Mouse (Mus musculus): ENCODE measurements around the gene Tmf1. TPM values are rescaled to one million over a fixed set of nuclear protein-coding genes. Genes with fewer than 3 reads are reported as not detected.
A peak's percentile ranks its signal among the peaks of the same experiment; 100 is the strongest.

Tmf1 gene
- total and polyA plus RNA-seq, 3 experiments, result 12.7 to 26.4 (median 22.3) TPM

GRCm38 (mm10) chr6:97148383-97149251 lies 30.3 kb downstream of the Tmf1 start, which contains the start of gene Eogt:
Gene Eogt (minus strand): TSS chr6:97149182.
- Histone ChIP-seq H3K36me3 (replicated peaks in 1 of 2; ENCODE audit: control insufficient read depth in 1 of 2, insufficient read depth in 1 of 2, low read length in 1 of 2) (peaks cover 11 to 40% of the 10 kb centered on the region in 2 experiments), H3K4me3 (replicated peaks in 1 of 3; ENCODE audit: low read depth in 2 of 3, low read length in 2 of 3, poor library complexity in 1 of 3) (peak within 1 kb of the TSS; percentile 66 to 73 (median 71)), H3K27me3 (replicated peaks) (no peaks in the 10 kb centered on the region), H3K9ac (ENCODE audit: insufficient read depth, low read depth) (peak within 1 kb of the TSS; percentile 66), H3K27ac (ENCODE audit: insufficient read depth, low read depth) (peak within 1 kb of the TSS; percentile 15), H3K79me2 (replicated peaks; ENCODE audit: control insufficient read depth, extremely low read depth, insufficient read depth, poor library complexity, severe bottlenecking) (no peaks in the 10 kb centered on the region), H3K4me1 (ENCODE audit: control insufficient read depth in 1 of 2, insufficient read depth in 2 of 2) (peaks cover 3 to 34% of the 10 kb centered on the region in 2 experiments; a peak in 3 of 4 replicates), H3K4me2 (ENCODE audit: insufficient read depth, low read depth, poor library complexity, severe bottlenecking) (peak within 1 kb of the TSS; percentile 76), H3K9me3 (replicated peaks; ENCODE audit: low read length) (no peaks in the 10 kb centered on the region)
- TF ChIP-seq ZNF384 (IDR thresholded peaks at IDR 0.05; ENCODE audit: low read depth, low read length) (no peak), MEF2A (IDR thresholded peaks at IDR 0.05; ENCODE audit: borderline replicate concordance, low read depth, low read length) (no peak; the same call in 1 of the 2 replicates), ZKSCAN1 (IDR thresholded peaks at IDR 0.05; ENCODE audit: borderline replicate concordance, low read depth, low read length) (no peak), TCF12 (IDR thresholded peaks at IDR 0.05; ENCODE audit: low read depth, low read length) (peak; percentile 50; the same call in 1 of the 2 replicates), POLR2AphosphoS2 (IDR thresholded peaks at IDR 0.05; ENCODE audit: low read depth, low read length) (no peak), RAD21 (IDR thresholded peaks at IDR 0.05; ENCODE audit: low read depth, low read length) (peak; percentile 22), PAX5 (IDR thresholded peaks at IDR 0.05; ENCODE audit: low read length) (no peak), SMC3 (IDR thresholded peaks at IDR 0.05; ENCODE audit: low read depth, low read length) (peak; percentile 23), USF2 (conservative IDR thresholded peaks at IDR 0.05; ENCODE audit: low read depth, low read length) (no peak), GABPA (IDR thresholded peaks at IDR 0.05; ENCODE audit: insufficient replicate concordance, low read depth, low read length) (no peak), BHLHE40 (IDR thresholded peaks at IDR 0.05; ENCODE audit: low read depth, low read length) (no peak), ELF1 (IDR thresholded peaks at IDR 0.05; ENCODE audit: low read depth, low read length) (peak; percentile 72), SIN3A (IDR thresholded peaks at IDR 0.05; ENCODE audit: low read length) (no peak; the same call in 1 of the 2 replicates), USF1 (IDR thresholded peaks at IDR 0.05; ENCODE audit: low read depth, low read length) (no peak), RCOR1 (conservative IDR thresholded peaks at IDR 0.05; ENCODE audit: low read depth, low read length) (no peak), IRF4 (IDR thresholded peaks at IDR 0.05; ENCODE audit: low read depth, low read length) (0 out of 2 replicates have a peak, but pooled peaks have one; percentile 25), TBP (conservative IDR thresholded peaks at IDR 0.05; ENCODE audit: low read depth, low read length) (no peak), MAFK (IDR thresholded peaks at IDR 0.05; ENCODE audit: insufficient replicate concordance, low read length) (no peak), CTCF (conservative IDR thresholded peaks at IDR 0.05 in 1 of 2, IDR thresholded peaks at IDR 0.05 in 1 of 2; ENCODE audit: low read depth in 2 of 2, low read length in 2 of 2) (peak in 1 of 2 experiments; percentile 68; a peak in 2 of 4 replicates), NELFE (IDR thresholded peaks at IDR 0.05; ENCODE audit: low read depth, low read length) (peak; percentile 57), ZMIZ1 (IDR thresholded peaks at IDR 0.05; ENCODE audit: low read depth, low read length) (no peak; the same call in none of the 2 replicates), HCFC1 (IDR thresholded peaks at IDR 0.05; ENCODE audit: low read depth, low read length) (peak; percentile 53; the same call in 1 of the 2 replicates), KAT2A (IDR thresholded peaks at IDR 0.05; ENCODE audit: insufficient replicate concordance, low read length) (0 out of 2 replicates have a peak, but pooled peaks have one; percentile 18), CHD1 (IDR thresholded peaks at IDR 0.05; ENCODE audit: low read depth, low read length) (no peak), MXI1 (IDR thresholded peaks at IDR 0.05; ENCODE audit: low read depth, low read length) (no peak), CHD2 (IDR thresholded peaks at IDR 0.05; ENCODE audit: low read length) (no peak), MAX (IDR thresholded peaks at IDR 0.05; ENCODE audit: low read length) (no peak), E2F4 (IDR thresholded peaks at IDR 0.05; ENCODE audit: insufficient replicate concordance, low read depth, low read length) (no peak), UBTF (IDR thresholded peaks at IDR 0.05; ENCODE audit: low read depth, low read length) (peak; percentile 90; the same call in 1 of the 2 replicates), NRF1 (IDR thresholded peaks at IDR 0.05; ENCODE audit: low read depth, low read length) (no peak), JUN (IDR thresholded peaks at IDR 0.05; ENCODE audit: insufficient read depth, low read depth, low read length) (no peak), EP300 (IDR thresholded peaks at IDR 0.05; ENCODE audit: low read length) (no peak), MAZ (IDR thresholded peaks at IDR 0.05; ENCODE audit: low read depth, low read length) (no peak), POLR2A (IDR thresholded peaks at IDR 0.05; ENCODE audit: low read depth, low read length) (peak; percentile 56)
- DNase-seq (ENCODE audit: extremely low read depth), result peak; percentile 41
- dilution Hi-C loops (cut with MboI; ENCODE audit: extremely low pct_ligation_motif_present, extremely low pct_unique_long_range_greater_than_20kb, low sequenced_read_pairs), result no loop called here
- in situ Hi-C loops (cut with MboI; ENCODE audit: low pct_ligation_motif_present, low pct_unique_long_range_greater_than_20kb, low sequenced_read_pairs), result no loop called here

All from CH12.LX (cell line).